Mouse (Mus musculus): Measurements from ENCODE around the gene Gm11541. TPM values are rescaled to one million over a fixed set of nuclear protein-coding genes. Genes with fewer than 3 reads are reported as not detected.

Gm11541 gene
- total RNA-seq, 2 experiments from 2014 or later: not detected

Other genes with a start within 250 kb of the Gm11541 start
- 10 to 100 TPM; 49.7 to 72.3 TPM for gene Cacna1g, start 230.3 kb downstream of the Gm11541 start, total RNA-seq (2021)
- under 1 TPM in 1 of 2 experiments, not detected in 1; 0.34 TPM for gene Spata20, start 218.3 kb downstream of the Gm11541 start, total RNA-seq (2021)
- gene Epn3, start 204.5 kb downstream of the Gm11541 start, total RNA-seq (2021): 1 to 10 TPM; 2.0 to 2.3 TPM
- 1 to 10 TPM; 3.0 to 3.9 TPM for gene Mycbpap, start 182.8 kb downstream of the Gm11541 start, total RNA-seq (2021)
- 10 to 100 TPM; 10.3 to 10.8 TPM for gene Rsad1, start 155.2 kb downstream of the Gm11541 start, total RNA-seq (2021)
- under 1 TPM; 0.62 to 0.70 TPM for gene Chad, start 139.5 kb downstream of the Gm11541 start, total RNA-seq (2021)
- 10 to 100 TPM; 15.3 to 20.4 TPM for gene Acsf2, start 102.6 kb downstream of the Gm11541 start, total RNA-seq (2021)
- gene Lrrc59, start 74.7 kb downstream of the Gm11541 start, total RNA-seq (2021): 10 to 100 TPM; 71.6 to 79.1 TPM
- gene Mrpl27, start 50.7 kb downstream of the Gm11541 start, total RNA-seq (2021): 10 to 100 TPM; 72.9 to 80.1 TPM
- under 1 TPM; 0.28 to 0.44 TPM for gene Eme1, start 50.5 kb downstream of the Gm11541 start, total RNA-seq (2021)
- 10 to 100 TPM; 24.2 to 24.8 TPM for gene Xylt2, start 27.0 kb downstream of the Gm11541 start, total RNA-seq (2021)
- under 1 TPM in 1 of 2 experiments, not detected in 1; 0.22 TPM for gene Cdc34b, start 37.3 kb upstream of the Gm11541 start, total RNA-seq (2021)
- gene Tmem92, start 78.2 kb upstream of the Gm11541 start, total RNA-seq (2021): not detected
- 10 to 100 TPM; 18.5 to 19.2 TPM for gene Col1a1, start 231.7 kb upstream of the Gm11541 start, total RNA-seq (2021)